Mouse (Mus musculus) cerebellum, adult 2 months (tissue): ENCODE measurements at regions not wholly inside any gene's neighbourhood (a gene's known extent, or its start where the extent isn't known, plus 50 kb on each side); places are given as distances from the start of the nearest gene placed in this dataset.

Experiments
- CTCF ChIP-seq: fragments of 200-500 bp; IDR thresholded peaks from 2 replicates; pipeline ENCODE4 v1.5.1; 2011; ENCODE audit warnings: low read depth, mild to moderate bottlenecking, control low read depth, low read length, moderate library complexity, borderline replicate concordance; ENCODE audit not compliant: insufficient read depth
- POLR2A ChIP-seq: fragments of 200-500 bp; IDR thresholded peaks from 2 replicates; pipeline ENCODE4 v1.6.1; 2011; ENCODE audit warnings: low read length, control low read depth, borderline replicate concordance; ENCODE audit not compliant: insufficient read depth

- TF ChIP-seq POLR2A (no peak), CTCF (no peak)
Observed at GRCm38 (mm10) chr16:93358166-93358565, 245.7 kb downstream of the Setd4 start.
